Mouse (Mus musculus) kidney, adult 2 months (tissue): ENCODE data around the gene Gm3045. TPM values are rescaled to one million over a fixed set of nuclear protein-coding genes. Genes with fewer than 3 reads are reported as not detected.

ENCODE experiments used
- DNase-seq: peaks from one replicate; pipeline ENCODE4 v3.0.0; 2021
- H3K27ac ChIP-seq: fragments of 200-500 bp; 2 replicates; pipeline ENCODE4 v1.5.1; 2012; ENCODE audit warnings: low read depth, low read length, control low read depth, inconsistent platforms; ENCODE audit not compliant: insufficient read depth
- H3K27me3 ChIP-seq: fragments of 200-500 bp; replicated peaks from 2 replicates; pipeline ENCODE4 v1.6.1; 2012; ENCODE audit warnings: mild to moderate bottlenecking, moderate library complexity, low read length, inconsistent platforms; ENCODE audit not compliant: control insufficient read depth, insufficient read depth
- H3K36me3 ChIP-seq: fragments of 200-500 bp; 2 replicates; pipeline ENCODE4 v1.6.1; 2012; ENCODE audit warnings: mild to moderate bottlenecking, moderate library complexity, low read length, inconsistent platforms; ENCODE audit not compliant: control insufficient read depth, insufficient read depth
- H3K4me1 ChIP-seq: fragments of 200-500 bp; 2 replicates; pipeline ENCODE4 v1.6.1; 2011; ENCODE audit warnings: low read length; ENCODE audit not compliant: control insufficient read depth, insufficient read depth
- H3K4me3 ChIP-seq: fragments of 200-500 bp; 2 replicates; pipeline ENCODE4 v1.5.1; 2011; ENCODE audit warnings: mild to moderate bottlenecking, low read depth, low read length, control low read depth; ENCODE audit not compliant: insufficient read depth
- CTCF ChIP-seq: fragments of 200-500 bp; conservative IDR thresholded peaks from 2 replicates; pipeline ENCODE4 v1.5.1; 2011; ENCODE audit warnings: low read depth, mild to moderate bottlenecking, control low read depth, low read length, moderate library complexity, mixed read lengths; ENCODE audit not compliant: insufficient read depth, insufficient read length
- POLR2A ChIP-seq: fragments of 200-500 bp; IDR thresholded peaks from one replicate; pipeline ENCODE4 v1.6.1; 2011; ENCODE audit warnings: low read depth, low read length, control low read depth
- WGBS: fragments of 180-500 bp; shearing (Covaris S2); methylation state at CpG from one replicate; pipeline ENCODE4 v1.1.7; 2018; 5-methylcytosine and 5-hydroxymethylcytosine counted together
- polyA plus RNA-seq: library from polyadenylated mRNA; depleted of rRNA; stranded (reverse); fragments of >200 nt; gene quantifications from 2 replicates; pipeline ENCODE4 v1.2.3, GENCODE M21; 2012

The Gm3045 gene
- polyA plus RNA-seq, 1 experiment: not detected

DNA sequence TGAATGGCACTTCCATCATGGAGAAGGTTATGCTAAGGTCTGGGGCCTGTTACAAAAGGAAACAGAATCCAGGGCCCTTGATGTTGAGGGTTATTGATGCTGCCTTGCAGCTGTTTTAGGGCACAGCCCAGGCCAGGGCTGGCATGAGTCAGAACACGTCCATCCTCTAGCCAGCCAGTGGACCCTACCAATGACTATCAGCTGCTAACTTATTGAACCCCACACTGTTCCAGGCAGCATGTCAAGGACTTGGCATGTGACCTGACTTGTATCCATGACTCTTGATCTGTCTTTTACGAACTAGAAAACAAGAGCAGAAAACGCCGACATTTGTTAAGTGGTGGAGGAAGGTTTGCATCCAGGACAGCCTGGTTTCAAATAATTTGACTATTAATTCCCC is 36.4 kb downstream of the Gm3045 start:
- H3K4me1 ChIP-seq: peaks cover 14% of the 10 kb centered on the region; the same call in 1 of the 2 replicates
- no peak for DNase-seq
- TF ChIP-seq POLR2A (no peak), CTCF (no peak)
- H3K4me3 ChIP-seq: no peak overlapping the region
- H3K27ac ChIP-seq: peak overlapping the region; percentile 13; the same call in 1 of the 2 replicates
- 82% methylated on average over 4 of the region's 4 CpGs for WGBS
- H3K27me3 ChIP-seq: no peaks in the 10 kb centered on the region
- no peaks in the 10 kb centered on the region for H3K36me3 ChIP-seq

DNA sequence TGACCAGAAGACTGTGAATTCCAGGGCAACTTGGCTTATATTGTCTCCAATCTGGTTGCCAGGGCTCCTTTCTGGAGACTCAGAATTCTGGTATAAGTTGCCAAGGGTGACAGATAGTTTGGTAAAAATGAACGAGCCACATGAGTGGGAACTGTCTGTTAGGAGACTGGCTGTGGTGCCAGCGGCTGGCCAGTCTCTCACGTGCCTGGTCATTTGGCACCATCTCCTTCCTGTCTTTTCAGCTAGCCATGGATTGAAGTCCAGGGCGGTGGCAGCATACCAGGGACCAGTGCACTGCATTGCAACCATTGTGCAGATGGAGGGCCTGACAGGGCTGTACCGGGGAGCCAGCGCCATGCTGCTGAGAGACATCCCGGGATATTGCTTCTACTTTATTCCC is 36.9 kb downstream of the Gm3045 start:
- H3K4me3 ChIP-seq: no peak overlapping the region
- WGBS: 59% methylated on average over 7 of the region's 7 CpGs
- DNase-seq: peak; percentile 84
- no peaks in the 10 kb centered on the region for H3K27me3 ChIP-seq
- H3K36me3 ChIP-seq: no peaks in the 10 kb centered on the region
- H3K4me1 ChIP-seq: peaks cover 13% of the 10 kb centered on the region; the same call in 1 of the 2 replicates
- no peak for TF ChIP-seq POLR2A
- no peak for TF ChIP-seq CTCF
- H3K27ac ChIP-seq: peak overlapping the region; percentile 36

DNA sequence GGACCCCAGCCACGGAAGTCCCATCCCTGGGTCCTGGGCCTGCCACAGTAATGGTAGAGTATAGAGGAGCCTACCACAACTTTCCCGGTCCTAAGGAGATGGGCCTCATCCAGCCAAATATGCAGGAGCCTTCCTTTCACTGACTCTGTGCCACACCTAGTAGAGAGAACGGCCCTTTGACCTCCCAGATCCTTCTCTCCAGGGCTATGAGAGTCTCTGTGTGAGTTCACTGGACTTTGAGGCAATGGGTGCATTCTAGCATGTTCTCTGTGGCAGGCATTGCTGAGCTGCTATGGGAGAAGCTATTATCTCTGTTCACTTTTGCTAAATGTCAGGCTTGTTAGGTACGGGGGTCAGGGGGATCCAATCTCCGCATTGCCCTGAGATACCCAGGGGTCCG is 37.4 kb downstream of the Gm3045 start:
- peak overlapping the region; percentile 36 for H3K27ac ChIP-seq
- peak; percentile 69 for DNase-seq

DNA sequence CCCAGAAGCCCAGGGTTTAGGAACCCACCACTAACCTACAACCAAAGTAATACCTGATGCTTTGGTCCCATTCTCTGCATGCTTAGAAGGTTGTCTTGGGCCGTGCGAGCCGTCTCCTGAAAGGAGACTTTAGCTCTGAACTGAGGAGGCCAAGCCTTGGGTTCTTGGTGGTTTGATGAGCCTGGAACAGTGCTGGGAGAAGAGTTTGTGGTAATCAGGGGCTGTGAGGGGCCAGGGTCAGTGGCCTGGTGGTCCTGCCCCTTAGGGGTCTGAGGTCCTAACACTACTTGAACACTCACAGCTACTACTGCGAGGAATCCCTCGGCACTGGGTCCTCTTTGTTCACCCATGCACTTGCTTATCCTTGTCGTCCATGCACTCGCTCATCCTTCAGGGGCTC is 41.4 kb downstream of the Gm3045 start:
- no peak overlapping the region for H3K4me3 ChIP-seq
- H3K36me3 ChIP-seq: no peaks in the 10 kb centered on the region
- peaks cover 13% of the 10 kb centered on the region for H3K4me1 ChIP-seq
- DNase-seq: no peak
- WGBS: 97% methylated on average over 7 of the region's 7 CpGs
- no peak overlapping the region for H3K27ac ChIP-seq
- TF ChIP-seq CTCF (no peak), POLR2A (no peak)
- no peaks in the 10 kb centered on the region for H3K27me3 ChIP-seq

More for the DNA sequence above, 37.4 kb downstream of the Gm3045 start:
- peaks cover 10% of the 10 kb centered on the region; the same call in 1 of the 2 replicates for H3K4me1 ChIP-seq
- no peaks in the 10 kb centered on the region for H3K27me3 ChIP-seq
- WGBS: 76% methylated on average over 6 of the region's 6 CpGs
- TF ChIP-seq POLR2A (no peak), CTCF (no peak)
- no peaks in the 10 kb centered on the region for H3K36me3 ChIP-seq
- H3K4me3 ChIP-seq: no peak overlapping the region

DNA sequence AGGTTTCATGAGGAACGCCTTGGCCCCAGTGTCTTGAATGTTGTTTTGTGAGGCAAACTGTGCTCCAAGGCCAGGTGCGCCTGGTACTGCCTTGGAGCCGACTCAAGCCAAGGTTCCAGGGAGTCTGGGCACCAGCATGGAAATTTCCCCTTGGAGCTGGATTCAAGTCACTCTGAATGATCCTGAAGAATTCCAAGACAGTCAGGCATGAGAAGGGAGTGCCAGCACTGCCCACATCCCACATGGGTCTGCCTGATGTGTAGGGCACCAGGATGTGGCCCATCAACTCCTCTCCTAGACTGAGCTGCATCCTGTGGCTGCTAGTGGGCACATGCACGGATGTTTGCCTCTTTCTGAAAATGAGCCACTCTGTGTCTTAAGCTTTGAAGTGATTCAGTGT is 42.1 kb downstream of the Gm3045 start:
- Histone ChIP-seq H3K36me3 (no peaks in the 10 kb centered on the region), H3K4me3 (no peak overlapping the region), H3K27me3 (no peaks in the 10 kb centered on the region), H3K4me1 (peaks cover 13% of the 10 kb centered on the region), H3K27ac (no peak overlapping the region)
- no peak for TF ChIP-seq CTCF
- TF ChIP-seq POLR2A: no peak
- no peak for DNase-seq
- WGBS: 93% methylated on average over 4 of the region's 4 CpGs

DNA sequence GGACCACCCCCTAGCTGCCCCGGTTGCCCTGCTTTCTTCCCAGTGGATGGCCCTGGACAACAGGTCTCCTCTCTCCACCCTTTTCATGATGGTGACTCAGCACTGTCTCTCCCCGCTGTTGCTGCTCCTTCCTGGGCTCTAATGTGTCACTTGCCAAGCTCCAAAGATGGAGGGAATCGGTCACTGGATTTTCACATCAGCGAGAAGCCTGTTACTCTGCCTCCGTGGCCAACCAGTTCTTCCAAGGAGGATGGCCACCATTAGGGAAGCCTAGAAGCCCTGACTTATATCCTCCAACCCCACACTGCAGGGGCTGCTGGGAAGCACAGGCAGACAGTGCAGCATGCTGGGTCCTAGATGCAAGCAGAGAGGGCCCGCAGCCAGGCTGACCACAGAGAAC is 44.8 kb downstream of the Gm3045 start:
- 79% methylated on average over 6 of the region's 6 CpGs for WGBS
- H3K4me1 ChIP-seq: peaks cover 9% of the 10 kb centered on the region
- DNase-seq: no peak
- no peaks in the 10 kb centered on the region for H3K36me3 ChIP-seq
- H3K27me3 ChIP-seq: no peaks in the 10 kb centered on the region
- H3K27ac ChIP-seq: no peak overlapping the region
- TF ChIP-seq POLR2A (no peak), CTCF (no peak)
- H3K4me3 ChIP-seq: no peak overlapping the region

DNA sequence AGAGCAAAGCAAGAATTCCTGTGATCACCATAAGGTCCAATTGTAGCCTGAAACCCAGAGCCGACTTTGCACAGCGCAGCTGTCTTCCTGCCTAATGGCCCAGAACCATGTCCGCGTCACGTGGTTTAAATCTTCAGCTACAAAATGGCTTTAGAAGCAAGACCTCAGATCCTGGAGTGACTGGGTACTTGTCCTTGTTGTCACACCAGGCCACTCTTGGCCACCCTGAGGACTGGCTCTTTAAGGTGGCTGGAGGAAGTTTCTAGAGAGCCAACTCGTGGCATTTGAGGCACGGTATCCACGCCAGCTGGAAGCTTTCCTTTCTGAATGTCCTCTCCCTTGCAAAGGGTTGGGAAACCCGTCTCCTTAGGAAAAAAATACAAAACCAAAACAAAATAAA is 45.6 kb downstream of the Gm3045 start:
- Histone ChIP-seq H3K4me1 (peaks cover 12% of the 10 kb centered on the region), H3K27ac (peak overlapping the region; percentile 34), H3K4me3 (no peak overlapping the region), H3K27me3 (no peaks in the 10 kb centered on the region), H3K36me3 (no peaks in the 10 kb centered on the region)
- TF ChIP-seq POLR2A (no peak), CTCF (no peak)
- DNase-seq: peak; percentile 84
- 16% methylated on average over 9 of the region's 9 CpGs for WGBS

DNA sequence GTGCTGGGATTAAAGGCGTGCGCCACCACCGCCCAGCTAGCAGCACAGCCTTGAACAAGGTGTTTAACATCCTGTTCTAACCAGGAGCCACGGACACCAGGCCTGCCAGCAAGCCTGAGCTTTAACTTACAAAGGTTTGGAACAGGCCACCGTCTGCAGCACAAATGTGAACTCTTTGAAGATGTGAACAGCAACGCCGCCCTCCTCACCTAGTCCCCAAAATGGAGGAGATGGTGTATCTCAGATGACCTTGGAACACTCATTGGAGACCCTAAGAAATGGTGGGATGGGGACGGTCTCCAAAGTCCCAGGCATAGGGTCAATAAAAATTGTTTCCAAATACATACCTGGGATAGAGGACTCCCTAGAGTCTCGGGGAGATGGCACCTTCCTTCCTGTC is 46.3 kb downstream of the Gm3045 start:
- no peak overlapping the region for H3K4me3 ChIP-seq
- TF ChIP-seq CTCF (no peak), POLR2A (no peak)
- H3K4me1 ChIP-seq: peaks cover 13% of the 10 kb centered on the region
- no peak for DNase-seq
- H3K27me3 ChIP-seq: no peaks in the 10 kb centered on the region
- 89% methylated on average over 9 of the region's 9 CpGs for WGBS
- H3K36me3 ChIP-seq: no peaks in the 10 kb centered on the region
- no peak overlapping the region for H3K27ac ChIP-seq
